Mouse (Mus musculus) kidney, embryonic 16.5 days (tissue): ENCODE results near the gene Spry1. TPM values are rescaled to one million over a fixed set of nuclear protein-coding genes. Genes with fewer than 3 reads are reported as not detected.

ENCODE experiments used
- ATAC-seq: fragments of 200-750 bp; cut with Nextera tagmentation; 2 replicates; pipeline ENCODE4 v1.8.0; 2017; ENCODE audit warnings: moderate TSS enrichment; ENCODE audit not compliant: low FRiP score, low TSS enrichment
- H3K27ac ChIP-seq: fragments of 300-500 bp; sonication (generic); 2 replicates; pipeline ENCODE4 v1.5.1; 2014; ENCODE audit warnings: low read length
- H3K27me3 ChIP-seq: fragments of 300-500 bp; sonication (generic); 2 replicates; pipeline ENCODE4 v1.6.1; 2014; ENCODE audit warnings: low read length, control low read depth, mixed read lengths; ENCODE audit not compliant: insufficient read depth
- H3K36me3 ChIP-seq: fragments of 300-500 bp; sonication (generic); 2 replicates; pipeline ENCODE4 v1.6.1; 2014; ENCODE audit warnings: low read length, control low read depth, mixed read lengths; ENCODE audit not compliant: insufficient read depth
- H3K4me1 ChIP-seq: fragments of 300-500 bp; sonication (generic); 2 replicates; pipeline ENCODE4 v1.6.1; 2014; ENCODE audit warnings: low read length, control low read depth, mixed read lengths; ENCODE audit not compliant: insufficient read depth
- H3K4me2 ChIP-seq: fragments of 300-500 bp; sonication (generic); replicated peaks from 2 replicates; pipeline ENCODE4 v1.6.1; 2014; ENCODE audit warnings: low read depth, low read length
- H3K4me3 ChIP-seq: fragments of 300-500 bp; sonication (generic); 2 replicates; pipeline ENCODE4 v1.5.1; 2014; ENCODE audit warnings: mild to moderate bottlenecking, low read length
- H3K9ac ChIP-seq: fragments of 300-500 bp; sonication (generic); replicated peaks from 2 replicates; pipeline ENCODE4 v1.6.1; 2014; ENCODE audit warnings: low read length
- H3K9me3 ChIP-seq: fragments of 300-500 bp; sonication (generic); 2 replicates; pipeline ENCODE4 v1.6.1; 2016; ENCODE audit warnings: low read length, control low read depth
- WGBS: fragments of 180-500 bp; shearing (Covaris S2); extraction: QIAGEN DNeasy Blood & Tissue Kit; methylation state at CpG from one replicate; pipeline ENCODE4 v1.1.7; 2014; 5-methylcytosine and 5-hydroxymethylcytosine counted together
- polyA plus RNA-seq: library from polyadenylated mRNA; unstranded; fragments of >200 nt; fragmentation: Nextera tagmentation; extraction: Ambion mirVana; gene quantifications from 2 replicates; pipeline ENCODE4 v1.2.1, GENCODE M21; 2015

The Spry1 gene
- polyA plus RNA-seq, 1 experiment from 2014 or later = 36.2 TPM

DNA sequence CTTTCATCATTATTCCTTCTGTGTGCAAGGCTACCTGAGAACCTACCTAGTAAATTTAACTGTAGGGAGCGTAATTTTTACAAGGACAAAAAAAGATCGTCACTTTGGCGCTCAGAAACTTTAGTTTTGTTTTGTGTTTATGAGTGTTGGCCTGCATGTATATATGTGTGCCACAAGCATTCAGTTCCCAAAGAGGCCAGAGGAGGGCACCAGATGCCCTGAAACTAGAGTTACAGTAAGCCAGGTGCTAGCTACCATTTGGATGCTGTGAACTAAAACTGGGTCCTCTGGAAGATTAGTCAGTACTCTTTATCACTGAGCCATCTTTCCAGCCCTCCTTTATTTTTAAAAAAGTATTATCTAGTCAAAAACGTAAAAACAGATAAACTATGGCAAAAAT, 30.8 kb upstream of the Spry1 start:
- Histone ChIP-seq H3K36me3 (no peaks in the 10 kb centered on the region), H3K9me3 (peaks cover 7% of the 10 kb centered on the region; the same call in 1 of the 2 replicates), H3K9ac (no peak overlapping the region), H3K4me1 (peaks cover 4% of the 10 kb centered on the region; the same call in 1 of the 2 replicates), H3K27ac (no peak overlapping the region), H3K27me3 (no peaks in the 10 kb centered on the region), H3K4me2 (no peak overlapping the region), H3K4me3 (no peak overlapping the region)
- 93% methylated on average over 4 of the region's 4 CpGs for WGBS
- ATAC-seq = no peak

DNA sequence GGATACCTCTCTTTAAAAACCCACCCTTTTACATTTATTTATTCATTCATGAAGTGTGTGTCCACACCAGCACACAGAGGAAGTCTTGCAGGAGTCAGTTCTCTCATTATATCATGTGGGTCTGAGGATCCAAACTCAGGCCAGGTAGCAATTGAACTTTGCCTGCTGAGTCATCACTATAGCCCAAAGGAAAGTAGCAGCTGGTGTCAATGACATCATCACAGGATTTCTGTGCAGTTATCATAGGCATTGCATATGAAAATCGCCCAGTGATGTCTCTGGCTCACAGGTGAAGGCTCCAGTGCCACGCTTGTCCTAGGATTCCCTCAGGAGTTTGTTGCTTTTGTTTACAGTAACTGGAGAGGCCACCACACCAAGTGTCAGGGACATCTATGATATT, 29.1 kb upstream of the Spry1 start:
- H3K4me2 ChIP-seq = no peak overlapping the region
- no peak overlapping the region for H3K4me3 ChIP-seq
- H3K36me3 ChIP-seq = no peaks in the 10 kb centered on the region
- no peak overlapping the region for H3K27ac ChIP-seq
- ATAC-seq = no peak
- 94% methylated on average over 2 of the region's 2 CpGs for WGBS
- H3K4me1 ChIP-seq = peaks cover 9% of the 10 kb centered on the region; the same call in 1 of the 2 replicates
- H3K9me3 ChIP-seq = peaks cover 7% of the 10 kb centered on the region; the same call in 1 of the 2 replicates
- no peak overlapping the region for H3K9ac ChIP-seq
- H3K27me3 ChIP-seq = no peaks in the 10 kb centered on the region

DNA sequence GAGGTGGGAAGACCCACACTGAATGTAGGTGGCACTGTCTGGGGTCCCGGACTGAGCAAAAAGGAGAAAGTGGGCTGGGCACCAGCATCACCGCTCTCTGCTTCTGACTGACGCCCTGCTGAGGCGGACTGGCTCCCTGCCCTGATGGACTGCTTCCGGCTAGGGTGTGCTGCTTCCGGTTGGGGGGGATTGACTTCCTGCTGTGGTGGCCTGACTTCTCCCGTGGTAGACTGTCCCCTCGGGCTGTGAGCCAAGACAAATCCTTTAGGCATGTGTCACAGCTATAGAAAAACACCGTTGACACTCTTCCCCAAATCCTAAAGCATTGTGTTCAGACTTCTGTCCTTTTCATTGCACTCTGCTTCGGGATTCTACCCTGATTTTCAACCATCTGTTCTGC, 26.0 kb upstream of the Spry1 start:
- no peak overlapping the region for H3K9ac ChIP-seq
- H3K36me3 ChIP-seq = no peaks in the 10 kb centered on the region
- no peaks in the 10 kb centered on the region for H3K27me3 ChIP-seq
- H3K4me2 ChIP-seq = no peak overlapping the region
- 0 out of 2 replicates have a peak, but pooled peaks cover 3% of the 10 kb centered on the region for H3K9me3 ChIP-seq
- peaks cover 9% of the 10 kb centered on the region; the same call in 1 of the 2 replicates for H3K4me1 ChIP-seq
- no peak overlapping the region for H3K4me3 ChIP-seq
- WGBS = 51% methylated on average over 10 of the region's 10 CpGs
- peak; percentile 86 for ATAC-seq
- H3K27ac ChIP-seq = peak overlapping the region; percentile 40

DNA sequence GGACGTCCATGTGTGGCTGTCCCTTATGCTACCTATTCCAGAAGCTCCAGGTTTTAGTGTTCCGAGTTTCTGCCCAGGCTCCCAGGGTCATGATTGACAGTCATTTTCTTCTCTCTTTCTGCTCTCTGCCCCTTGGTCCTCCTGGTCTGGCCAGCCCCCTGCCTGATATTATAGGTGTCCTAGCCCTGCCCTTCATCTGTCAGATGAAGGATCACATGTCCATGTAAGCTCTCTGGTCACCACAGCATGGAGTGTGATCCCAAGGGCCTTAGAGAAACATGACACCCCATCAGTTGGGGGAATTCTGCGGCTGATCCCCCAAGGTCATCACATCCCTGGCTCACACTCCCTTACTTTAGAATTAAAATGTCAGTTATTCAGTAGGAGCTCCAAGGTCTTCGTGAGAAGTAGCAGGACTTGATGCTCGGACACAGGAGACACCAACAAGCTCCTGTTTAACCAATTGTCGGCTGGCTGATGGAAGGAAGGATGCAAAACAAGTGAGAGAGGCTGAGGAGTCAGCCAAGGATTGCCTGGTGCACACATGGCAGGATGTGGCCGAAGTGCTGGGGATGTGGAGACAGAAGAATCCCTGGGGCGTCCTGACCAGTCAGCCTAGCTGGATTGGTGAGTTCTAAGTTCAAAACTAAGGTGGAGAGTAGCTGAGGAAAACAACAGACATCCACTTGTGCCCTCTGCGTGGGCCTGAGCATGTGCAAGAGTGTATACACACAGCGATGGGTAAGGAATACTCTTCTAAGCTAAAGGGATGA, 24.7 kb upstream of the Spry1 start:
- no peaks in the 10 kb centered on the region for H3K36me3 ChIP-seq
- no peak overlapping the region for H3K4me2 ChIP-seq
- no peak overlapping the region for H3K4me3 ChIP-seq
- ATAC-seq = peak; percentile 59; the same call in 1 of the 2 replicates
- no peaks in the 10 kb centered on the region for H3K9me3 ChIP-seq
- H3K27ac ChIP-seq = no peak overlapping the region
- 57% methylated on average over 10 of the region's 10 CpGs for WGBS
- H3K27me3 ChIP-seq = no peaks in the 10 kb centered on the region
- no peak overlapping the region for H3K9ac ChIP-seq
- H3K4me1 ChIP-seq = peaks cover 9% of the 10 kb centered on the region; the same call in 1 of the 2 replicates

DNA sequence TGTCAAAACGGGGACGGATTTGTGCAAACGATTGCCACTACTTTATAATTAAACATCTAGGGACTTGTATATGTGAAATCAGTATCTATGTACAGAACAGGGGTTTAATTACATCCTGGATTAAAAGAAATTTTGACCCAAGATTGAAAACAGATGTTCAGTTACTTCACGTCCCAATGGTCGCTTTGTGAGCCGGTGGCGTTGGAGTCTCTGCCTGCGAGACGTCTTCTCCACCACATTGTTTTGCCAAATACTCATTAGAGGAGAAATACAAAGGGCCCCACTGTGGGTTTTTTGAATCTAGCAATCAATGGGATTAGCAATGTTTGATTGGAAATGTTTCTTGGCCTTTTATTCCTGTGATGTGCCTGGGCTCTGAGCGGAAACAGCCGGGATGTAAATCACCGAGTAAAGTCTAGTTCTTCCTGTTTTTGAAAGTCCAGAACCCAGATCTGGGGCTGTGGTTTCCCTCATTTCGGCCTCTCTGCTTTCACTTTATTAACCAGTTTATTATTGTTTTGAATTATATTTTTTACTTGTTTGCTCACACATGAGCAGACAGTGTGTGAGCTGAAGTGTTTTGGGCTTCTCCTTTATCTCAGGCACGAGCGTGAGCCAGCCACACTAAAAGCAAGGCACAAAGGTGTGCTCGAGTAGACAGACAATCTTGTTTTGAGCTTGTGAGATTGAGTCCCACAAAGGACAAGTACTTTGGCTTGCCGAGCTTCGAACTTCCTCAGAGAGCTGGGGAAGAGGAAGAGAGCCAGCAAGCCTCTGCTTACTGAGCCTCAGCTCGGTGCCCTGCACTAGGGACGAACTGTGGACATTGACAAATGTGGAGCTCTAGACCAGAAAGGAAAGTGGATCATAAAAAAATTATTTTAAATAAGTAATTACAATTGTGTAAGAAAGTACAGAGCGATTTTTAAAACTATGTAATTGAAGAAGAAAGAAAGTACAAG, 22.9 kb upstream of the Spry1 start:
- no peak overlapping the region for H3K9ac ChIP-seq
- 71% methylated on average over 21 of the region's 21 CpGs for WGBS
- H3K9me3 ChIP-seq = no peaks in the 10 kb centered on the region
- H3K36me3 ChIP-seq = no peaks in the 10 kb centered on the region
- H3K4me1 ChIP-seq = peaks cover 9% of the 10 kb centered on the region; the same call in 1 of the 2 replicates
- H3K27ac ChIP-seq = peak overlapping the region; percentile 35
- H3K4me2 ChIP-seq = no peak overlapping the region
- no peak overlapping the region for H3K4me3 ChIP-seq
- no peaks in the 10 kb centered on the region for H3K27me3 ChIP-seq
- no peak for ATAC-seq

DNA sequence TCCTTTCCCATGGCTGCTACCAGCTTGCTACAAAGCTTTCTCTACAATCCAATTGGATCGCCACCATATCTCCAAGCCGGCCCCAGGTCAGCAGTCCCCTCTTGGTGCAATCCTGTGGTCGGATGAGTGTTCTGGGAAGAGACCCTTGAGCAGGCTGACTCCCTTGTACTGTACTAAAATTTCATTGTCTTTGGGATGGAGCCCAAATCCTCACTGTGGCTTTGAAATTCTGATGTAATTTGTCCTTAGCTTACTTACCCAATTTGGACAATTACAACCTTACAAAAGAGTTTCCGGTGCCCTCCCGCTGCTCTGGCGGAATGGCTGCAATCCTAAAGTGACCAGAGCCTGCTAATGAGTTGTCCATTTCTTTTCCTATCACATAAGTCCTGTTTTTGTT, 7.5 kb upstream of the Spry1 start:
- Histone ChIP-seq H3K36me3 (no peaks in the 10 kb centered on the region), H3K4me3 (no peak overlapping the region), H3K9ac (no peak overlapping the region), H3K27ac (no peak overlapping the region), H3K4me1 (no peaks in the 10 kb centered on the region), H3K9me3 (no peaks in the 10 kb centered on the region), H3K4me2 (no peak overlapping the region), H3K27me3 (no peaks in the 10 kb centered on the region)
- no peak for ATAC-seq
- WGBS = 92% methylated on average over 6 of the region's 6 CpGs

DNA sequence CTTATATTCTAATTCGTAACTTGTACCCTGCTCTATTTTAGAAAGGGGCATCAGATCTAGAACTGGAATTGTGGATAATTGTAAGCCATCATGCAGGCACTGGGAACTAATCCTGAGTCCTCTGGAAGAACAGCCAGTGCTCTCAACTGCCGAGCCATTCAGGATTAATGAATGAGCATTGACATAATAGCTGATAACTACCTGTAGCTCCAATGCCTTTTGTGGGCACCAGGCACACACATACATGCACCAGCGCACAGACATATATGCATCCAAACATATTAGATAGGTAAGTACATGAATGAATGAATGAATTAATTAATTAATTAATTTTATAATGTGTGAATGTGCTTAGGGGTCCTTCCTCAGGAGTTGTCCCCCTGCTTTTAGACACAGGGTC, 7.0 kb upstream of the Spry1 start:
- Histone ChIP-seq H3K9me3 (no peaks in the 10 kb centered on the region), H3K36me3 (no peaks in the 10 kb centered on the region), H3K27me3 (no peaks in the 10 kb centered on the region), H3K4me3 (no peak overlapping the region), H3K9ac (no peak overlapping the region), H3K27ac (no peak overlapping the region), H3K4me2 (no peak overlapping the region), H3K4me1 (no peaks in the 10 kb centered on the region)
- 93% methylated on average over 3 of the region's 3 CpGs for WGBS
- ATAC-seq = no peak

DNA sequence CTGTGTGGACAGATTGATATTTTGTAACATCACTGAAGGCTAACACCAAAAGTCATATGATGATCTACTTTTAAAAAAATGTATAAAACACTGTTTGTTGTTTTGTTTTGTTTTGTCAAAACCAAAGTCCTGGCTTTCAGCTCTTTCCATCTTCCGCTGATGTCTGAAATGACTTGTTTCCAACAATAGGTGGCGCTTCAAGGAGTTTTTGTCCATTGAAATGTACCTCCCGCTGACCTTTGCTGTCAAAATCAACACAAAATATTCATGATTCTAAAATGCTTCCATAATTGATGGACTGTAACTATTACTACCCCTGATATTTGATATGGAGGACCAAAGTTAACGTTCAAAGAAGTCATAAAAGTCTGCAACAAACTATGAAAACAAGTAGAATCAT, 5.1 kb upstream of the Spry1 start:
- no peak overlapping the region for H3K4me3 ChIP-seq
- no peaks in the 10 kb centered on the region for H3K9me3 ChIP-seq
- no peak overlapping the region for H3K4me2 ChIP-seq
- H3K9ac ChIP-seq = no peak overlapping the region
- no peak for ATAC-seq
- no peaks in the 10 kb centered on the region for H3K36me3 ChIP-seq
- H3K27me3 ChIP-seq = no peaks in the 10 kb centered on the region
- no peak overlapping the region for H3K27ac ChIP-seq
- 39% methylated on average over 4 of the region's 4 CpGs for WGBS
- peaks cover 6% of the 10 kb centered on the region for H3K4me1 ChIP-seq

DNA sequence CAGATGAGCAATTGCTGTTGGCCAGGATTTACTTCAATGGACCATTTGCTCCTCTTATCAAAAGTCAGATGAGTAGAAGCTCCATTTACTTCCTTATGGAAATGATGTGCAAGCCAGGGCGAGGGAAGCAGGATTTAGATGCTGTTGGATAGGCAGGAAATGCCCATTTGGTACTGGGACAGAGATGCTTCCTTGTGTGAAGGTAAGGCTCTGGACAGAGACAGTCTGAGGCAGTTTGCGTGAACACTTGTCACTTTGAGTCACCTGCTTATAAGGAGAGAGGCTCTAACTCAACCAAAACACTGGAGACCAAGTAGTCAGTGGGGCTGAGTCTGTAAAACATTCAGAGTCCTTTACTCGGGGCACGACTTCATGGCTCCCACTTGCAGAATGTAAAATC, 2.8 kb upstream of the Spry1 start:
- Histone ChIP-seq H3K36me3 (no peaks in the 10 kb centered on the region), H3K9ac (no peak overlapping the region), H3K4me2 (no peak overlapping the region), H3K4me1 (peaks cover 6% of the 10 kb centered on the region), H3K27me3 (no peaks in the 10 kb centered on the region), H3K9me3 (no peaks in the 10 kb centered on the region), H3K4me3 (no peak overlapping the region), H3K27ac (no peak overlapping the region)
- no peak for ATAC-seq
- WGBS = 86% methylated on average over 4 of the region's 4 CpGs
